Mouse (Mus musculus) adrenal gland, postnatal 14 days (tissue): ENCODE measurements at regions not wholly inside any gene's neighbourhood (a gene's known extent, or its start where the extent isn't known, plus 50 kb on each side); places are given as distances from the start of the nearest gene placed in this dataset.

Source experiments
- DNase-seq: peaks from one replicate; pipeline ENCODE4 v3.0.0; 2021; ENCODE audit warnings: mixed read lengths

- DNase-seq, result peak; percentile 57
Measured at GRCm38 (mm10) chr3:38220934-38221833, 263.5 kb downstream of the Ankrd50 start.

DNA sequence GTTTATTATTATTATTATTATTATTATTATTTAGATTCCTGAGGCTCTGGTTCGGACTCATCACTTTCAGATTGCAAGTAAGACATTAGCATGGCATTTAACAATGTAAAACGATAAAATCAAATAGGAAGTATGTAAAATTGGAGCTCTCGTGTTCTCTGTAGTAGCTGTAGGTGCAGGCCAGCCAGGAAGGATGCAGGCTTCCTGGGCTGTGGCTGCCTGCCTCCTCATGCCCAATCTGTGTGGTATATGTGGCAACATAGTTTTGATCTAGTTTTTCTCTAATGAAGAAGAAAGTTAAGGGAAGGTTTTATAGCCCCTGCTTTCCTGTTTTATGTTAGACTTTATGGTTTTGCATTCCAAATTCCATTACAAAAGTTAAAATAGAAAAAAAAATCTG, 275.6 kb downstream of the Ankrd50 start:
- DNase-seq, result no peak

GRCm38 (mm10) chr3:38207867-38208266, 276.8 kb downstream of the Ankrd50 start:
- no peak for DNase-seq

- peak; percentile 85 for DNase-seq
Measured at GRCm38 (mm10) chr3:38201861-38202656, 282.6 kb downstream of the Ankrd50 start.

- DNase-seq, result no peak
Measured at GRCm38 (mm10) chr3:38194001-38194400, 290.6 kb downstream of the Ankrd50 start.

GRCm38 (mm10) chr3:38187406-38187896, 297.2 kb downstream of the Ankrd50 start:
- no peak for DNase-seq

DNA sequence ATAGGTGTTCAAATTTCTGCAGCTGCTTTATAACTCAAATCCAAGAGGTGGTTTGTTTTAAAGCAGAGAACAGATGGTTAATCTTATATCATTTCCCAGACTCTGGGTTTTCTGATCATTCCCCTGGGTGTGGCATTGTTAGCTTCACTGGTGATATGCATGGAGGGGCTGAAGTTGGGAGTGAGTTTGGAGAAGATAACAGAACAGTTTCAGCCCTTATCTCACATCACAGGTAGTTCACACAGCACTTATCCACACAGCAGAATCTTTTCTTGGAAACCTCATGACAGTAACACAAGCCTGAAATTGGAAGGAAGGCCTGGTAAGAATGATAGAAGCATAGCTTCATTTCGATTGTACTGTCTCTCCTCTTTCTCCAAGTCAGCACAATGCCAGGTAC, 298.1 kb downstream of the Ankrd50 start:
- DNase-seq, result no peak

GRCm38 (mm10) chr3:38178295-38178694, 306.3 kb downstream of the Ankrd50 start:
- DNase-seq, result no peak

DNA sequence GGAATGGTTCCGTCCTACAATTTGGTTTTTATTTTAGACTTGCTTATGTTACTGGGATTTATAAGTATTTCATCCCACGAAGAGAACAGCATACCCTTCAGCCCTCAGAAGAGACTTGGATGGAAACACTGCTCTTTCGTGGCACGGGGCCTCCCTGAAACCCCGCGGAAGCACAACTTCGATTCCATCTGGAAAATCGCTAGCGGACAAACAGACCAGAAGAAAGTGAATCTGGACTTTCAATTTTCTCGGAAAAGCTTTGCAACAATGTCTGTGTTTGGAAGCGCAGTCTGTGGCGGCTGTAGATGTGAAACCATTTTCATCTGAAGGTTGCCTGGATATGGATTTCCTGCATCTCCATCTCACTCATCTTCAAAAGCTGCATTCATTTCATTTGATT, 308.7 kb downstream of the Ankrd50 start:
- DNase-seq, result no peak

- DNase-seq, result peak; percentile 12
Measured at GRCm38 (mm10) chr3:38174735-38175280, 309.8 kb downstream of the Ankrd50 start.

DNA sequence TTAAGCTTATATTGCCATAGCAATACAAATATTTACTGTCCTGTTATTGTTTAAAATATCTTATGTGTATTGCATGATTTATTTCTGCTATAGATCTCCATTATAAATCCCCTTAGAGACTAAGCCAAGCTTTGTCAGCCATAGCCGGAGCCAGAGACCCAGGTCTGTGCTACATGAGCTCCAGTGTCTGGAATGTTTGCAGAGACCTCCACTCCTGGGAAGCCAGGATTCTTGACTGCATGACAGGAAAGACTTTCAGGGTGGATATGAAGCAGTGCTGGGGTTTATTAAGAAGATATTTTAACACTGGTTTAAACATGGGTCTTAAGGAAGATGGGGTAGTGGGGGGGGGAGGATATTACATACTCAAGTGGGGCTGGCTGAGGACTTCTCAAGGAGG, 332.2 kb downstream of the Ankrd50 start:
- no peak for DNase-seq

DNA sequence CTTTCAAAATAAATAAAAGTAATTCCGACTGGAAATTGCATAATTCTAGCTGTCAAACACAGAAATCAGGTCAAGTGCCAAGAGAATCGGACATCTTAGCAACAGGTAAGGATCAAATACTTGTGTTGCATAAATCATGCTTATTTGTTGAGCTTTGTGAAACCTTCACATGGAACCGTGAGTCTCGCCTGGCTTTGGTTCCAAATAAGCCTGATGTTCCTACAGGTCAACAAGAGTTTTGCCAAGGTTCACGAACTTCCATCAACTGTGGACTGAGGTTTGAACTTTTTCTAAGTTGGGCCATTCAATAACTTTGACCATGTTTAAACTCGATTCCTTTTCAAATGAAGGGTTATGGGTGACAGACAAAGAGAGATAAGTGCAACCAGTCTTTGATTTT, 332.8 kb downstream of the Ankrd50 start:
- no peak for DNase-seq

DNA sequence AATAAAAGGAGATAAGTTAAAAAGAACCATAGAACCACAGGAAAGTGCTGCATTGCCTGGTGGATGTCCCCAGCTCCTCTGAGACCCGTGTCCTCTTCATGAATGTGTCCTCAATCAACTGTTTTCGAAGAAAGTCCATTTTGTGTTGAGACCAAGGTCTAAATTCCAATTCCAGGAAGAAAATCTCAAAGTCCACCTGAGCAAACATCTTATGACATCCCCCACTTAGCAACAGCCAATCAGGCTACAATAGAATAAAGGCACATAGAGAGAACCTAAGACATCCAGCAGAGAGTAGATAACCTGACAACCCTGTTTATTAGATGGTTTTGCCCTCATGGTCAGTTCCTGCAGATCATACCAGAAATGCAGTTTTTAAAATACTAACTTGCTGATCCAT, 338.0 kb downstream of the Ankrd50 start:
- no peak for DNase-seq

DNA sequence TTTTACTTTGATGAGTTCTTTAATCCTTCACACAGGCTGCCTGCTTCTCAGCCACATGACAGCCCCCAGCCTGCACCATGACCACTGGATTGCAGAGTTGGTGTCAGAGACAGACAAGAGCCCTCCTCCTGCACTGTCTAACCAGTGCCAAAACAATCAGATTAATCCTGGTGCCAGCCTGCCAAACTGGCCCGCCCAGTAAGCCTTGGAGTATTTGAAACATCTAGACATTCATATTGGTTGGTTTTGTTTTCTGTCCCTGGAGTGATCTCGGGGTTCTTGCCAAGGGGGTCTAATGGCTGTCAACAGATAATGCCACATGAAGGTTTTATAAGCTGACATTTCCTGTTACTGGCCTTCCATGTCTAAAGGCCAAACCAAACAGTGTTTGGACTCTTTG, 339.2 kb downstream of the Ankrd50 start:
- no peak for DNase-seq

- peak; percentile 71 for DNase-seq
Measured at GRCm38 (mm10) chr3:38144650-38145049, 340.0 kb downstream of the Ankrd50 start.

DNA sequence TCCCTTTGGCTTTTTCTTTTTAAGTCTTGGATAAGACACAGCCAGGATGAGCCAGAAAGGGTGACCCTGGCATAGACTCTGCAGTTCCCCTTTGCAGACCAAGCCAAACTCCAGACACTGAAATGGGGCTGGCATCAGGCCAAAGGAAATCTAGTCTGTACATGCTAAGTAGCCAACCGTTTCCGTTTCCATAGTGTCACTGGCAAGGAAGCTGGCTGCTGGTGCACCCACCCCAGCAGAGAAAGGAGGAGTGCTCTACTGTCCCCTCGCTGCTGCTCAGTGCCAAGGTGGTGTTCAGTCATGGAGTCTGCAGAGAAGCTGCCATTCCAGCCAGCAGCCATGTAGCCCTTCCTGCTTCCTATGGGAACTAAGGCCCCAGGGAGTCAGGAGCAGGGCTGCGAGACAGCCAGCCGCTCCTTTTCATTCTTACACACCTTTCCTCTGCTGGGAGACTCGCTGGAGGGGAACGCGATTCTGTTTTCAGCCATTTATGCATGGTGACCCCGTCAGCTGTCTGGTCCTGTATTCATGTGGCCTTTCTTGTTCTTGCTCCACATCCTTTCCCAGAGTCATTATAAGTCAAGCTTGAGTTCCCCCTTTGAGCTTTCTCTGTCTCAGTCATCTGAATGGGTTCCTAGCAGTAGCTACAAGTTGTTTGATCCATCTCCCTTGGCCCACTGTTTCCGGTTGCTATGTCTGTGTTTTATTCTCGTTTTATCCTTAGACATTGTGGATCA, 341.3 kb downstream of the Ankrd50 start:
- DNase-seq, result peak; percentile 81

DNA sequence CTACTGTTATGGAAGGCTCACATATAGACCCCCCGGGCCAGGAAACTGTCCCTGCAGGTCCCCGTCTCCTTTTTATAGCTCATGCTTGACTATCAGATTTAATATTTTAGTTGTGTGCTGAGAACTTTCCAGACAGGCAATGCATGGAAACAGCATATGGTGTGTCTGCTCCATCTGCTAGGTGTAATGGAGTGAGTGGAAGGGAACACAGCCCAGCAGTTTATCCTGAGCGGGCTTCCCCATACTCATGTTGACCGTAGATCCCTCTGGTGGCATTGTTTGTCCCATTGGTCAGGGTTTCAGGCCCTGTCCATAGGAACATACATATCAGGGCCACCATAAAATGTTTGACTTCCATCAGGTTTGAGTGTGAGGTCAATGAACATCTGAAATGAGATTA, 345.3 kb downstream of the Ankrd50 start:
- DNase-seq, result no peak

DNA sequence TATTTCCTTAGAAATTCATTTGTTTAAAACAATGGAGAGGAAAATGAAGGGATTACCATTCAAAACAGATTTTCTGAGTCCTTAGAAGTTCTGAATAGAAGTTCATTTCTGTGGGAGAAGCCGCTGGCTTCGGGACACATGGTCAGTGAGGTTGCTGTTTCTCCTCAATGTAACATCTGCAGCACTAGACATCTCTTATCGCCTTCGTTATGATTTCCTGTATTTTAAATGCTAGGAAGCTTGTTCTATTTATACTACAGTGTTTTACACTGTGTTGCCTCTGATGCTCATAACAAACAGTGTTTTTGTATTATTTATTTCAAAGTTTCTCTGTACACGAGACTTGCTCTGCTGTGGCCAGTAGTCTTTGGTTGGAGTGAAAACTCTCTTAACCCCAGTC, 346.6 kb downstream of the Ankrd50 start:
- DNase-seq, result no peak

DNA sequence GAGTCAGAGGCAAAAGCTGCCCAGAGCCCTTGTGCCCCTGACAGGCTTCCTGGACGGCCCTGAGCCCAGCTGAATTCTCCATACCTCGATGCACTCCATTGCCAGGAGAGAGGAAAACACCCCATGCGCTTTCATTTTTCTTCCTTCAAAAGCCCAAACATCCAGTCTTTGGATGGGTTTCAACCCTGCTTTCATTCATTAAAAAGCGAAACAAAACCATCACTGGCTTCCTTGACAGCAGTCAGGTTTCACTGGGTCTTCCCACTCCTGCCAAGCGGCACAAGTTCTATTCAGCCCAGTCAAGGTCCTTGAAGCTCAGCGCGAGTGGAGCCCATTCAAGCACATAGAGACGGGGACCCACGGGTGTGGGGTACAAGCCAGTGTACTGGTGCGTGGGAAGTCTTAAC, 348.8 kb downstream of the Ankrd50 start:
- DNase-seq, result no peak

GRCm38 (mm10) chr3:38134425-38134824, 350.2 kb downstream of the Ankrd50 start:
- DNase-seq, result no peak

- DNase-seq, result no peak
Measured at GRCm38 (mm10) chr3:38131887-38132220, 352.8 kb downstream of the Ankrd50 start.

DNA sequence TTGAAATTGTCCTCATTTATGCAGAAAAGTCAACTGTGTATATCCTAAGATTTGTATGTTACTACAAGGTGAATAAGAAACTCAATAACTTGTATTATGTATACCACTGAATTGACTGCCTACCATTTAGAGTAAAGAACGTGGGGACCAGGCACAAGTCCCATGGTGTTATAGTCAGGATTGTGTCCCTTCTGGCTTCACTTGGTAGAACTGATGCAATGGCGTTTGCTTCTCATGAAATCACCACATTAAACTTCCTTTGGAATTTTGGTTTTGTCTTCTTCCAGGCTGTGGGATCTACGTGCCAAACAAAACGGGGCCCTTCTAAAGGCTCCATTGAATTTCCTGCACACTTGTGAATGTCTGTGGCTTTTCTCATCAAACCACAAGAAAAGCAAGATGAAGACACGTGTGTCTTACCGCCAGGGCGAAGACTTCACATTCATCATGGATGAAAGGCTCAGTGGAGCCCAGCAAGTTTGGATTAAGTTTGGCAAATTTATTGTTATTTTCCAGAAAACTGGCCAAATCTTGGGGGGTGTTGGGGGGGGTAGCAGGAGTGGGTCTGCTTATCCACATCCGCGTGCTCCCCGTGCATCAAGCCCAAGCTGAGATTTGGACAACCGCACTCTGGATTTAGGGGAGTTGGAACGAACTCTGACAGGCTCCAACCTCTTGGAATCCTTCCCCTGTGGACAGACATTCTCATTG, 353.3 kb downstream of the Ankrd50 start:
- no peak for DNase-seq
